Comparison of ENCODE assay signal across 16 mouse cellular contexts in genomic region chr15:92634044-92634610, GRCm38 (mm10).
DNase-seq lines count a peak whose midpoint lies in the region; ATAC-seq and TF ChIP-seq lines count a peak whose summit lies in the region.
"Had no signal": no experiment of that assay in that cellular context is flagged by ENCODE, and none has a peak within 500 bp of the region (broad histone marks: within the 10 kb centered on the region; RNA-seq: fewer than 3 reads in every experiment).

No protein-coding gene starts in this region.

- H3K4me3 ChIP-seq in neural tube, embryonic 15.5 days (replicated peaks): no peak overlapping the region
- H3K4me3 ChIP-seq in heart, postnatal 0 days (ENCODE audit: low read depth, low read length): peak overlapping the region; percentile 30
- H3K4me3 ChIP-seq: embryonic facial prominence, embryonic 13.5 days; left cerebral cortex, adult 2 months had no signal

- no peaks in the 10 kb centered on the region for H3K9me3 ChIP-seq in neural tube, embryonic 15.5 days (replicated peaks)
- no peaks in the 10 kb centered on the region for H3K9me3 ChIP-seq in heart, postnatal 0 days (replicated peaks; ENCODE audit: control insufficient read depth, low read length)
- H3K9me3 ChIP-seq: embryonic facial prominence, embryonic 13.5 days had no signal

- ATAC-seq in frontal cortex, adult (ENCODE audit: low TSS enrichment): peak; percentile 76
- no peak for ATAC-seq in neural tube, embryonic 15.5 days (ENCODE audit: low FRiP score)
- ATAC-seq in heart, postnatal 0 days (ENCODE audit: insufficient read depth, low read depth): peak; percentile 65
- ATAC-seq: forebrain, embryonic 16.5 days had no signal

- TF ChIP-seq EP300 in heart, postnatal 0 days (IDR thresholded peaks at IDR 0.05; ENCODE audit: low read depth): no peak

- H3K4me2 ChIP-seq in neural tube, embryonic 15.5 days: peak overlapping the region; percentile 13; the same call in 1 of the 2 replicates
- peak overlapping the region; percentile 53 for H3K4me2 ChIP-seq in heart, postnatal 0 days (ENCODE audit: low read depth, low read length)
- H3K4me2 ChIP-seq: embryonic facial prominence, embryonic 13.5 days; liver, embryonic 11.5 days had no signal

- H3K27me3 ChIP-seq in neural tube, embryonic 15.5 days (replicated peaks): no peaks in the 10 kb centered on the region
- H3K27me3 ChIP-seq in heart, postnatal 0 days (ENCODE audit: control insufficient read depth, insufficient read depth, low read length): no peaks in the 10 kb centered on the region
- H3K27me3 ChIP-seq: embryonic facial prominence, embryonic 13.5 days had no signal

- peaks cover 7% of the 10 kb centered on the region for H3K4me1 ChIP-seq in neural tube, embryonic 15.5 days
- peaks cover 12% of the 10 kb centered on the region for H3K4me1 ChIP-seq in heart, postnatal 0 days (ENCODE audit: control insufficient read depth, insufficient read depth)

- no peak overlapping the region for H3K9ac ChIP-seq in neural tube, embryonic 15.5 days (replicated peaks)
- H3K9ac ChIP-seq in heart, postnatal 0 days (replicated peaks; ENCODE audit: low read depth, low read length): no peak overlapping the region
- H3K9ac ChIP-seq: embryonic facial prominence, embryonic 13.5 days had no signal

- 74% methylated on average over 14 of the region's 14 CpGs for WGBS in neural tube, embryonic 15.5 days
- 38% methylated on average over 14 of the region's 14 CpGs for WGBS in heart, postnatal 0 days

- TF ChIP-seq CTCF in heart, postnatal 0 days (IDR thresholded peaks at IDR 0.05; ENCODE audit: low read depth): no peak

- H3K36me3 ChIP-seq in neural tube, embryonic 15.5 days: no peaks in the 10 kb centered on the region
- no peaks in the 10 kb centered on the region for H3K36me3 ChIP-seq in heart, postnatal 0 days (replicated peaks; ENCODE audit: control insufficient read depth, insufficient read depth, low read length)
- H3K36me3 ChIP-seq: embryonic facial prominence, embryonic 13.5 days; G1E had no signal

- no peak overlapping the region for H3K27ac ChIP-seq in neural tube, embryonic 15.5 days (replicated peaks)
- peak overlapping the region; percentile 70 for H3K27ac ChIP-seq in heart, postnatal 0 days (ENCODE audit: low read depth)
- H3K27ac ChIP-seq: embryonic facial prominence, embryonic 13.5 days; left cerebral cortex, adult 2 months had no signal

- no peak for DNase-seq in frontal cortex, postnatal 10 days (ENCODE audit: low spot score in 2 of 2)
- no peak for DNase-seq in neural tube, embryonic 10.5 days (ENCODE audit: extremely low spot score, low spot score)
- no peak for DNase-seq in heart, postnatal 0 days (ENCODE audit: low spot score)
- DNase-seq in cerebellum, adult 11 months: no peak
- DNase-seq in Muller cell, postnatal 12 days (ENCODE audit: inconsistent ontology term): no peak
- DNase-seq in thymus, postnatal 14 days: no peak
- DNase-seq: cerebellum, adult 9-11 months; kidney, postnatal 14 days; lung, postnatal 36 days had no signal
